Mouse (Mus musculus): ENCODE results near the gene Olfr1028.

The Olfr1028 gene

GRCm38 (mm10) chr2:85950137-85950536 lies at the start of gene Olfr1028:
Gene Olfr1028 (plus strand): TSS chr2:85950437.
- no peak for DNase-seq

- no peak for DNase-seq
Measured at GRCm38 (mm10) chr2:85904952-85905351, 45.3 kb upstream of the Olfr1028 start, which contains the start of gene Olfr1024. Gene Olfr1024 (minus strand): TSS chr2:85905052.

GRCm38 (mm10) chr2:85913197-85913596 lies 37.0 kb upstream of the Olfr1028 start:
- DNase-seq: no peak

GRCm38 (mm10) chr2:85914893-85915292 lies 35.3 kb upstream of the Olfr1028 start, which contains the start of gene Olfr1025-ps1:
Gene Olfr1025-ps1 (plus strand): TSS chr2:85915193.
- no peak for DNase-seq

- DNase-seq: no peak
Measured at GRCm38 (mm10) chr2:85921258-85921657, 29.0 kb upstream of the Olfr1028 start, which contains the start of gene Olfr1026. Gene Olfr1026 (plus strand): TSS chr2:85921558.

GRCm38 (mm10) chr2:85973595-85973994 lies 23.4 kb downstream of the Olfr1028 start, which contains the start of gene Olfr1029:
Gene Olfr1029 (plus strand): TSS chr2:85973895.
- no peak for DNase-seq

- no peak for DNase-seq
Measured at GRCm38 (mm10) chr2:85978976-85979375, 28.7 kb downstream of the Olfr1028 start, which contains the start of gene Olfr1030. Gene Olfr1030 (plus strand): TSS chr2:85979276.

- no peak for DNase-seq
Measured at GRCm38 (mm10) chr2:85990004-85990403, 39.8 kb downstream of the Olfr1028 start, which contains the start of gene Olfr1031. Gene Olfr1031 (plus strand): TSS chr2:85990304.
